Mouse (Mus musculus) cerebellum, adult 2 months (tissue): Measurements from ENCODE around the gene Trim38.

Experiments used
- CTCF ChIP-seq: fragments of 200-500 bp; IDR thresholded peaks from 2 replicates; pipeline ENCODE4 v1.5.1; 2011; ENCODE audit warnings: low read depth, mild to moderate bottlenecking, control low read depth, low read length, moderate library complexity, borderline replicate concordance; ENCODE audit not compliant: insufficient read depth
- POLR2A ChIP-seq: fragments of 200-500 bp; IDR thresholded peaks from 2 replicates; pipeline ENCODE4 v1.6.1; 2011; ENCODE audit warnings: low read length, control low read depth, borderline replicate concordance; ENCODE audit not compliant: insufficient read depth

- TF ChIP-seq POLR2A, result no peak
- no peak for TF ChIP-seq CTCF
These were observed 39.2 kb upstream of the Trim38 start for GRCm38 (mm10) chr13:23730479-23730878.
